Mouse (Mus musculus): ENCODE results near the gene Gm45140.
A peak's percentile ranks its signal among the peaks of the same experiment; 100 is the strongest.

DNA sequence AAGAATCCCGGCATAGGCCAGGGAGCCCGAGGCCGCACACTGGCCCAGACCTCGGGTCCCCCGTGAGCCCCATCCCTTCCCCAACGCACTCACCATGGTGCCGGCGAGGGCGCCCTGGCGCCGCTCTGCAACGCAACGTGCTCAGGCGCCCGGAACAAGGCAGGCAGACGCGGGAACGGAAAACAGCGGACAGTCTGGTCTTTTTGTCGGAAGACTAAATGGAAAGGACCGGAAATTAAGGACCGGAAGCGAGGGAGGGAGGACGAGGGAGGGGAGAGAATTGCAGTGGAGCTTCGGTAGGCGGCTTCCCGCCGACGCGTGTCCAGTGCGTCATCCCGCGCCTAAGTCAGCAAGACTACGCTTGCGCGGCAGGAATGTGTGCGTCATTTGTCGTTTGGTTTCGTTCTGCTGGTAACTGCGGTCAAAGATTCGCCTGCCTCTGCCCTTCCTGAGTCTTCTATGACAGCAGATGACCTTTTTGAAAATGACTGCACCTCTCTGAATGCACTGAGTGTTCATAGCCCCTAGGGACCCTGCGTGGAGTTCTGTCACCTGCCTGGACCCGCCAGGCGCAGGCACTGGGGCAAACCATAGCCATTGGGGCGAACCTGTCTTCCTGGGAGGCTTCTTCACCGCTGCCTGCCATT, 3.1 kb upstream of the Gm45140 start, which contains the start of gene Isy1:
- TF ChIP-seq CTCF (IDR thresholded peaks at IDR 0.05) = peak; percentile 38
- peak; percentile 70 for TF ChIP-seq EP300 (IDR thresholded peaks at IDR 0.05)
